7 mouse cellular contexts compared by ENCODE assay signal in the genomic region with DNA sequence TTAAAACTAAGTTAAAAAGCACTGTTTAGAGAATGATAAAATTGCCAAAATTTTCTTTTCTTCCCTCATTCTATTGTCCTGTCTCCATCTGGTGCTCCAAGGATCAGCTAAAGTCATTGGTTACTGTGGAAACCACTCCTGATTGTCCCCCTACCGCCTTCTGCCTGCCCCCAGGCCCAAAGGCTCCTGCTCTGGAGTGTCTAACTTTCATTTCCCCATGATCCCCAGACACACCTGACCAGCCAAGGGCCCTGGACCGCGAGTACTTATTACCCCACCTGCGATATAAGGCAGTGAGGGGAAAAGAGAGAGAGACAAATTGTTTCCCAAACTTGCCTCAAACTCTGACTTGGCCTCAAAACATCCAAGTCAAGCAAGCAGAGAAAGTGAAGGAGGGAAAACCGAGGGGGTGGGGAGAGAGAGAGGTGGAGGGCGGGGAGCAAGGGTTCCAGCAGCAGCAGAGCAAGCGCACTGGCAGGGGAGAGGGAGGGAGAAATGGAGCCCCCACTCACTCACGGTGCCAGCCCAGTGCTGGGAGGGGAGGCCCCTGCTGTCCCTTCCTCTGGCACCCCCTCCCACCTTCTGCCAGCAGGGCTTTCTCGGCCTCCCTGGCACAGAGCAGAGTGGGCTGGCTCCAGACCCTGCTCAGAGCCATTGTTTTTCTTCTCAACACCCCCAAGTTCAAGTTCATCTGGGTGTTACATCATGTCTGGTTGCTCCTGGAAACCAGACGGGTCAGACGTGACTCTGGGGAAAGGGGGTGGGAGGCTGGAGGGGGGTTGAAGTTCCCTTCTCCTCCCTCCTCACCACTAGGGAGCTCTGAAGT. TPM values are rescaled to one million over a fixed set of nuclear protein-coding genes. Genes with fewer than 3 reads are reported as not detected.
DNase-seq lines count a peak whose midpoint lies in the region; ATAC-seq lines count a peak whose summit lies in the region.

No protein-coding gene starts in this region.

- H3K4me2 ChIP-seq in forebrain, embryonic 15.5 days (replicated peaks), result no peak overlapping the region
- no peak overlapping the region for H3K4me2 ChIP-seq in hindbrain, embryonic 13.5 days

- peak overlapping the region; percentile 31 for H3K9ac ChIP-seq in forebrain, embryonic 15.5 days (replicated peaks)
- no peak overlapping the region for H3K9ac ChIP-seq in hindbrain, embryonic 13.5 days

- peak; percentile 83 for DNase-seq in 3T3-L1 (ENCODE audit: low read depth, low spot score)
- peak; percentile 56 for DNase-seq in 416B (ENCODE audit: low read depth)
- DNase-seq in lung, postnatal 36 days, result peak; percentile 75
- DNase-seq in frontal cortex, postnatal 36 days (ENCODE audit: low spot score in 2 of 2), result no peak
- no peak for DNase-seq in thymus, postnatal 25 days

- H3K27ac ChIP-seq in forebrain, embryonic 15.5 days (replicated peaks), result peak overlapping the region; percentile 94
- peak overlapping the region; percentile 92 for H3K27ac ChIP-seq in hindbrain, embryonic 13.5 days

- peaks cover 5% of the 10 kb centered on the region; the same call in 1 of the 2 replicates for H3K27me3 ChIP-seq in forebrain, embryonic 15.5 days
- peaks cover 69% of the 10 kb centered on the region for H3K27me3 ChIP-seq in hindbrain, embryonic 13.5 days

- H3K4me3 ChIP-seq in forebrain, embryonic 15.5 days, result no peak overlapping the region
- H3K4me3 ChIP-seq in hindbrain, embryonic 13.5 days, result no peak overlapping the region

- WGBS in forebrain, embryonic 15.5 days, result 7% methylated on average over 9 of the region's 11 CpGs
- 9% methylated on average over 11 of the region's 11 CpGs for WGBS in hindbrain, embryonic 13.5 days

- H3K9me3 ChIP-seq in forebrain, embryonic 15.5 days, result no peaks in the 10 kb centered on the region
- H3K9me3 ChIP-seq in hindbrain, embryonic 13.5 days, result no peaks in the 10 kb centered on the region

- H3K4me1 ChIP-seq in forebrain, embryonic 15.5 days, result peaks cover 90% of the 10 kb centered on the region
- H3K4me1 ChIP-seq in hindbrain, embryonic 13.5 days (replicated peaks), result peaks cover 79% of the 10 kb centered on the region

- no peaks in the 10 kb centered on the region for H3K36me3 ChIP-seq in forebrain, embryonic 15.5 days
- no peaks in the 10 kb centered on the region for H3K36me3 ChIP-seq in hindbrain, embryonic 13.5 days

- peak; percentile 81 for ATAC-seq in forebrain, embryonic 15.5 days (replicated peaks)
- peak; percentile 80 for ATAC-seq in hindbrain, embryonic 13.5 days (ENCODE audit: low FRiP score)

RNA-seq across cellular contexts. Expression of gene G430095P16Rik, which starts 10.7 kb away (rescaled TPM):
- polyA plus RNA-seq in forebrain, embryonic 15.5 days (2015; fragmentation: Nextera tagmentation; extraction: Ambion mirVana), result 2.7 TPM in 2 replicates
- 1.0 and 2.3 TPM in 2 replicates for polyA plus RNA-seq in hindbrain, embryonic 13.5 days (2015; fragmentation: Nextera tagmentation; extraction: Ambion mirVana)

RNA-seq across cellular contexts. Expression of gene Lyl1, which starts 10.9 kb away (rescaled TPM):
- polyA plus RNA-seq in forebrain, embryonic 15.5 days (2015; fragmentation: Nextera tagmentation; extraction: Ambion mirVana), result 2.1 and 2.5 TPM in 2 replicates
- 3.9 and 4.2 TPM in 2 replicates for polyA plus RNA-seq in hindbrain, embryonic 13.5 days (2015; fragmentation: Nextera tagmentation; extraction: Ambion mirVana)

RNA-seq across cellular contexts. Expression of gene Nacc1, which starts 24.5 kb away (rescaled TPM):
- polyA plus RNA-seq in forebrain, embryonic 15.5 days (2015; fragmentation: Nextera tagmentation; extraction: Ambion mirVana), result 15.5 and 16.4 TPM in 2 replicates
- 13.7 and 14.4 TPM in 2 replicates for polyA plus RNA-seq in hindbrain, embryonic 13.5 days (2015; fragmentation: Nextera tagmentation; extraction: Ambion mirVana)

RNA-seq across cellular contexts. Expression of gene Trmt1, which starts 26.0 kb away (rescaled TPM):
- polyA plus RNA-seq in forebrain, embryonic 15.5 days (2015; fragmentation: Nextera tagmentation; extraction: Ambion mirVana), result 62.4 and 64.0 TPM in 2 replicates
- 51.9 and 60.3 TPM in 2 replicates for polyA plus RNA-seq in hindbrain, embryonic 13.5 days (2015; fragmentation: Nextera tagmentation; extraction: Ambion mirVana)

RNA-seq across cellular contexts. Expression of gene Ier2, which starts 49.5 kb away (rescaled TPM):
- polyA plus RNA-seq in forebrain, embryonic 15.5 days (2015; fragmentation: Nextera tagmentation; extraction: Ambion mirVana), result 26.0 and 33.4 TPM in 2 replicates
- polyA plus RNA-seq in hindbrain, embryonic 13.5 days (2015; fragmentation: Nextera tagmentation; extraction: Ambion mirVana), result 26.1 and 32.2 TPM in 2 replicates

Comparison
In these comparisons a context has a peak if more than half of its experiments do, and no peak if none do; other contexts are left out.
1. DNase-seq: peak in 3T3-L1 (single experiment), 416B (single experiment) and lung, postnatal 36 days (single experiment); none in frontal cortex, postnatal 36 days (0 of 2) and thymus, postnatal 25 days (single experiment).